Mouse (Mus musculus): Measurements from ENCODE around the gene Mcm2. TPM values are rescaled to one million over a fixed set of nuclear protein-coding genes. Genes with fewer than 3 reads are reported as not detected.

Gene Mcm2
- polyA plus RNA-seq, 1 experiment from 2014 or later: 71.9 TPM

GRCm38 (mm10) chr6:88936342-88937213 is 38.0 kb upstream of the Mcm2 start:
- no peak for ATAC-seq
- Histone ChIP-seq H3K4me1 (replicated peaks) (peaks cover 86% of the 10 kb centered on the region), H3K4me2 (replicated peaks) (no peak overlapping the region), H3K9ac (replicated peaks) (no peak overlapping the region), H3K4me3 (replicated peaks) (no peak overlapping the region), H3K27ac (peak overlapping the region; percentile 90), H3K27me3 (peaks cover 23% of the 10 kb centered on the region), H3K36me3 (no peaks in the 10 kb centered on the region), H3K9me3 (no peaks in the 10 kb centered on the region)
- WGBS: 35% methylated on average over 13 of the region's 13 CpGs

GRCm38 (mm10) chr6:88935735-88936276 is 37.2 kb upstream of the Mcm2 start:
- 0 out of 2 replicates have a peak overlapping the region, but pooled peaks have one; percentile 32 for H3K9ac ChIP-seq (replicated peaks)
- no peak for ATAC-seq
- 15% methylated on average over 4 of the region's 4 CpGs for WGBS
- H3K27me3 ChIP-seq: peaks cover 25% of the 10 kb centered on the region
- H3K4me2 ChIP-seq (replicated peaks): no peak overlapping the region
- H3K4me1 ChIP-seq (replicated peaks): peaks cover 84% of the 10 kb centered on the region
- H3K4me3 ChIP-seq (replicated peaks): no peak overlapping the region
- H3K27ac ChIP-seq: peak overlapping the region; percentile 19; the same call in 1 of the 2 replicates
- H3K36me3 ChIP-seq: no peaks in the 10 kb centered on the region
- H3K9me3 ChIP-seq: no peaks in the 10 kb centered on the region

GRCm38 (mm10) chr6:88934816-88935215 is 36.2 kb upstream of the Mcm2 start:
- Histone ChIP-seq H3K4me1 (replicated peaks) (peaks cover 84% of the 10 kb centered on the region), H3K4me2 (replicated peaks) (no peak overlapping the region), H3K27me3 (peaks cover 25% of the 10 kb centered on the region), H3K27ac (no peak overlapping the region), H3K9me3 (no peaks in the 10 kb centered on the region), H3K36me3 (no peaks in the 10 kb centered on the region), H3K9ac (replicated peaks) (0 out of 2 replicates have a peak overlapping the region, but pooled peaks have one; percentile 4), H3K4me3 (replicated peaks) (no peak overlapping the region)
- no peak for ATAC-seq
- WGBS: 19% methylated on average over 4 of the region's 4 CpGs

GRCm38 (mm10) chr6:88934132-88934531 is 35.6 kb upstream of the Mcm2 start:
- Histone ChIP-seq H3K4me1 (replicated peaks) (peaks cover 84% of the 10 kb centered on the region), H3K4me3 (replicated peaks) (no peak overlapping the region), H3K36me3 (no peaks in the 10 kb centered on the region), H3K9ac (replicated peaks) (0 out of 2 replicates have a peak overlapping the region, but pooled peaks have one; percentile 4), H3K9me3 (no peaks in the 10 kb centered on the region), H3K4me2 (replicated peaks) (no peak overlapping the region), H3K27me3 (peaks cover 25% of the 10 kb centered on the region), H3K27ac (no peak overlapping the region)
- ATAC-seq: no peak
- WGBS: 40% methylated on average over 4 of the region's 4 CpGs

GRCm38 (mm10) chr6:88931449-88931848 is 32.9 kb upstream of the Mcm2 start:
- 91% methylated on average over 2 of the region's 2 CpGs for WGBS
- no peak overlapping the region for H3K4me2 ChIP-seq (replicated peaks)
- no peaks in the 10 kb centered on the region for H3K9me3 ChIP-seq
- no peaks in the 10 kb centered on the region for H3K36me3 ChIP-seq
- H3K27me3 ChIP-seq: peaks cover 25% of the 10 kb centered on the region
- H3K27ac ChIP-seq: peak overlapping the region; percentile 87; the same call in 1 of the 2 replicates
- ATAC-seq: no peak
- H3K4me1 ChIP-seq (replicated peaks): peaks cover 82% of the 10 kb centered on the region
- H3K9ac ChIP-seq (replicated peaks): no peak overlapping the region
- H3K4me3 ChIP-seq (replicated peaks): no peak overlapping the region

- H3K36me3 ChIP-seq: no peaks in the 10 kb centered on the region
- peak overlapping the region; percentile 87 for H3K27ac ChIP-seq
- no peaks in the 10 kb centered on the region for H3K9me3 ChIP-seq
- H3K9ac ChIP-seq (replicated peaks): peak overlapping the region; percentile 30; the same call in 1 of the 2 replicates
- WGBS: 28% methylated on average over 7 of the region's 7 CpGs
- no peak overlapping the region for H3K4me2 ChIP-seq (replicated peaks)
- no peak for ATAC-seq
- peaks cover 20% of the 10 kb centered on the region for H3K27me3 ChIP-seq
- H3K4me3 ChIP-seq (replicated peaks): no peak overlapping the region
- H3K4me1 ChIP-seq (replicated peaks): peaks cover 83% of the 10 kb centered on the region
These were observed 31.5 kb upstream of the Mcm2 start for GRCm38 (mm10) chr6:88930049-88930448.

GRCm38 (mm10) chr6:88929451-88929850 is 30.9 kb upstream of the Mcm2 start:
- Histone ChIP-seq H3K4me2 (replicated peaks) (no peak overlapping the region), H3K9ac (replicated peaks) (peak overlapping the region; percentile 30; the same call in 1 of the 2 replicates), H3K27me3 (peaks cover 17% of the 10 kb centered on the region; the same call in 1 of the 2 replicates), H3K27ac (peak overlapping the region; percentile 87), H3K4me3 (replicated peaks) (no peak overlapping the region), H3K36me3 (no peaks in the 10 kb centered on the region), H3K9me3 (no peaks in the 10 kb centered on the region), H3K4me1 (replicated peaks) (peaks cover 83% of the 10 kb centered on the region)
- peak; percentile 11; the same call in 1 of the 2 replicates for ATAC-seq
- WGBS: 32% methylated on average over 6 of the region's 6 CpGs

GRCm38 (mm10) chr6:88928576-88928975 is 30.0 kb upstream of the Mcm2 start:
- no peak for ATAC-seq

GRCm38 (mm10) chr6:88928026-88928425 is 29.4 kb upstream of the Mcm2 start:
- H3K4me1 ChIP-seq (replicated peaks): peaks cover 82% of the 10 kb centered on the region
- H3K4me3 ChIP-seq (replicated peaks): no peak overlapping the region
- H3K36me3 ChIP-seq: no peaks in the 10 kb centered on the region
- 0 out of 2 replicates have a peak, but pooled peaks cover 7% of the 10 kb centered on the region for H3K27me3 ChIP-seq
- 91% methylated on average over 1 of the region's 1 CpGs for WGBS
- no peak; the same call in 1 of the 2 replicates for ATAC-seq
- H3K27ac ChIP-seq: 0 out of 2 replicates have a peak overlapping the region, but pooled peaks have one; percentile 41
- H3K9ac ChIP-seq (replicated peaks): no peak overlapping the region
- H3K9me3 ChIP-seq: no peaks in the 10 kb centered on the region
- H3K4me2 ChIP-seq (replicated peaks): no peak overlapping the region

More at GRCm38 (mm10) chr6:88928576-88928975, 30.0 kb upstream of the Mcm2 start:
- Histone ChIP-seq H3K27ac (peak overlapping the region; percentile 87), H3K27me3 (peaks cover 11% of the 10 kb centered on the region; the same call in 1 of the 2 replicates), H3K4me2 (replicated peaks) (no peak overlapping the region), H3K36me3 (no peaks in the 10 kb centered on the region), H3K4me3 (replicated peaks) (no peak overlapping the region), H3K4me1 (replicated peaks) (peaks cover 82% of the 10 kb centered on the region), H3K9ac (replicated peaks) (no peak overlapping the region), H3K9me3 (no peaks in the 10 kb centered on the region)
- WGBS: 77% methylated on average over 5 of the region's 5 CpGs

- H3K9me3 ChIP-seq: no peaks in the 10 kb centered on the region
- 0 out of 2 replicates have a peak, but pooled peaks cover 7% of the 10 kb centered on the region for H3K27me3 ChIP-seq
- peaks cover 82% of the 10 kb centered on the region for H3K4me1 ChIP-seq (replicated peaks)
- WGBS: 0% methylated on average over 2 of the region's 2 CpGs
- H3K36me3 ChIP-seq: no peaks in the 10 kb centered on the region
- H3K4me3 ChIP-seq (replicated peaks): no peak overlapping the region
- H3K27ac ChIP-seq: peak overlapping the region; percentile 82; the same call in 1 of the 2 replicates
- no peak overlapping the region for H3K4me2 ChIP-seq (replicated peaks)
- no peak overlapping the region for H3K9ac ChIP-seq (replicated peaks)
- ATAC-seq: peak; percentile 38
These were observed 29.0 kb upstream of the Mcm2 start for GRCm38 (mm10) chr6:88927595-88927994.

GRCm38 (mm10) chr6:88926870-88927269 is 28.3 kb upstream of the Mcm2 start:
- Histone ChIP-seq H3K27ac (peak overlapping the region; percentile 82), H3K9me3 (no peaks in the 10 kb centered on the region), H3K36me3 (no peaks in the 10 kb centered on the region), H3K4me2 (replicated peaks) (no peak overlapping the region), H3K4me3 (replicated peaks) (no peak overlapping the region), H3K4me1 (replicated peaks) (peaks cover 75% of the 10 kb centered on the region), H3K27me3 (0 out of 2 replicates have a peak, but pooled peaks cover 7% of the 10 kb centered on the region), H3K9ac (replicated peaks) (no peak overlapping the region)
- no peak for ATAC-seq
- 46% methylated on average over 3 of the region's 3 CpGs for WGBS

Measured in midbrain, embryonic 13.5 days (tissue).